Comparison of ENCODE assay signal across 8 mouse cellular contexts in genomic region chr6:85410771-85411273, GRCm38 (mm10). TPM values are rescaled to one million over a fixed set of nuclear protein-coding genes. Genes with fewer than 3 reads are reported as not detected.
DNase-seq lines count a peak whose midpoint lies in the region; ATAC-seq and TF ChIP-seq lines count a peak whose summit lies in the region.

No protein-coding gene starts in this region.

- DNase-seq in testis, postnatal 14 days (ENCODE audit: low spot score), result no peak
- peak; percentile 25 to 44 for DNase-seq in cerebellum, postnatal 36 days
- peak; percentile 29 to 59 for DNase-seq in gastrocnemius, postnatal 4 days (ENCODE audit: low spot score in 2 of 2)
- peak; percentile 89 for DNase-seq in intestine, embryonic 14.5 days (ENCODE audit: low spot score)
- DNase-seq in limb, embryonic 14.5 days (ENCODE audit: low spot score), result peak; percentile 80
- DNase-seq in thymus, postnatal 0 days (ENCODE audit: low spot score), result peak; percentile 64

- WGBS in intestine, embryonic 14.5 days, result 11% methylated on average over 13 of the region's 13 CpGs
- 12% methylated on average over 13 of the region's 13 CpGs for WGBS in limb, embryonic 14.5 days
- WGBS in midbrain, embryonic 16.5 days, result 10% methylated on average over 13 of the region's 13 CpGs

- TF ChIP-seq CTCF in testis, adult 2 months (IDR thresholded peaks at IDR 0.05; ENCODE audit: control insufficient read depth, insufficient read depth, insufficient replicate concordance, low read depth, low read length), result peak; percentile 52

- no peak overlapping the region for H3K27ac ChIP-seq in testis, adult 2 months (ENCODE audit: control insufficient read depth, insufficient read depth, low read depth, low read length)
- no peak overlapping the region for H3K27ac ChIP-seq in intestine, embryonic 14.5 days (ENCODE audit: low read depth)
- no peak overlapping the region for H3K27ac ChIP-seq in limb, embryonic 14.5 days (replicated peaks; ENCODE audit: low read depth, low read length)
- H3K27ac ChIP-seq in midbrain, embryonic 16.5 days (ENCODE audit: low read length), result no peak overlapping the region

- no peak for TF ChIP-seq POLR2A in testis, adult 2 months (IDR thresholded peaks at IDR 0.05; ENCODE audit: control insufficient read depth, low read depth, low read length)
- no peak for TF ChIP-seq POLR2A in limb, embryonic 14.5 days (IDR thresholded peaks at IDR 0.05; ENCODE audit: borderline replicate concordance, extremely low read depth, insufficient read depth, insufficient read length)

- H3K4me2 ChIP-seq in intestine, embryonic 14.5 days (ENCODE audit: low read length), result no peak overlapping the region
- no peak overlapping the region for H3K4me2 ChIP-seq in limb, embryonic 14.5 days (replicated peaks; ENCODE audit: low read depth, low read length, severe bottlenecking)
- H3K4me2 ChIP-seq in midbrain, embryonic 16.5 days (ENCODE audit: low read length), result 0 out of 2 replicates have a peak overlapping the region, but pooled peaks have one; percentile 5

- H3K27me3 ChIP-seq in testis, adult 2 months (ENCODE audit: control insufficient read depth, insufficient read depth, low read length), result no peaks in the 10 kb centered on the region
- peaks cover 39% of the 10 kb centered on the region for H3K27me3 ChIP-seq in intestine, embryonic 14.5 days (replicated peaks; ENCODE audit: control insufficient read depth, insufficient read depth, low read length)
- H3K27me3 ChIP-seq in limb, embryonic 14.5 days (ENCODE audit: control insufficient read depth, insufficient read depth, low read length), result peaks cover 28% of the 10 kb centered on the region
- H3K27me3 ChIP-seq in midbrain, embryonic 16.5 days (ENCODE audit: control insufficient read depth, insufficient read depth, low read depth, low read length), result peaks cover 18% of the 10 kb centered on the region

- peaks cover 12% of the 10 kb centered on the region for H3K4me1 ChIP-seq in testis, adult 2 months (ENCODE audit: control insufficient read depth, insufficient read depth, low read length)
- no peaks in the 10 kb centered on the region for H3K4me1 ChIP-seq in intestine, embryonic 14.5 days (replicated peaks; ENCODE audit: control insufficient read depth, insufficient read depth, low read length)
- H3K4me1 ChIP-seq in limb, embryonic 14.5 days (ENCODE audit: control insufficient read depth, insufficient read depth, low read length), result no peaks in the 10 kb centered on the region; the same call in 1 of the 2 replicates
- peaks cover 6% of the 10 kb centered on the region; the same call in 1 of the 2 replicates for H3K4me1 ChIP-seq in midbrain, embryonic 16.5 days (ENCODE audit: control insufficient read depth, insufficient read depth, low read length)

- no peak overlapping the region for H3K4me3 ChIP-seq in testis, adult 2 months (ENCODE audit: control insufficient read depth, low read depth, low read length)
- no peak overlapping the region for H3K4me3 ChIP-seq in intestine, embryonic 14.5 days (ENCODE audit: low read depth, low read length)
- no peak overlapping the region for H3K4me3 ChIP-seq in limb, embryonic 14.5 days (replicated peaks; ENCODE audit: low read length)
- H3K4me3 ChIP-seq in midbrain, embryonic 16.5 days (ENCODE audit: low read depth, low read length), result no peak overlapping the region

- H3K9me3 ChIP-seq in intestine, embryonic 14.5 days (ENCODE audit: control insufficient read depth, low read length), result no peaks in the 10 kb centered on the region
- H3K9me3 ChIP-seq in limb, embryonic 14.5 days (ENCODE audit: control insufficient read depth, low read length), result no peaks in the 10 kb centered on the region
- H3K9me3 ChIP-seq in midbrain, embryonic 16.5 days (replicated peaks; ENCODE audit: control insufficient read depth, low read length, poor library complexity, severe bottlenecking), result no peaks in the 10 kb centered on the region

- peak; percentile 78 for ATAC-seq in intestine, embryonic 14.5 days (replicated peaks; ENCODE audit: low FRiP score, low TSS enrichment, low read depth)
- ATAC-seq in limb, embryonic 14.5 days (ENCODE audit: low FRiP score, low read depth), result peak; percentile 82
- peak; percentile 82 for ATAC-seq in midbrain, embryonic 16.5 days

- H3K9ac ChIP-seq in intestine, embryonic 14.5 days (ENCODE audit: low read length), result no peak overlapping the region
- H3K9ac ChIP-seq in limb, embryonic 14.5 days (ENCODE audit: low read depth, low read length, severe bottlenecking), result no peak overlapping the region
- no peak overlapping the region for H3K9ac ChIP-seq in midbrain, embryonic 16.5 days (ENCODE audit: low read depth, low read length)

- H3K36me3 ChIP-seq in testis, adult 2 months (ENCODE audit: control insufficient read depth, insufficient read depth, low read length), result no peaks in the 10 kb centered on the region
- H3K36me3 ChIP-seq in intestine, embryonic 14.5 days (ENCODE audit: control insufficient read depth, insufficient read depth, low read length), result no peaks in the 10 kb centered on the region
- H3K36me3 ChIP-seq in limb, embryonic 14.5 days (ENCODE audit: control insufficient read depth, insufficient read depth, low read length), result no peaks in the 10 kb centered on the region
- no peaks in the 10 kb centered on the region for H3K36me3 ChIP-seq in midbrain, embryonic 16.5 days (ENCODE audit: control insufficient read depth, insufficient read depth, low read length)

RNA-seq across cellular contexts. Expression of gene Noto, which starts 12.9 kb away (rescaled TPM):
- polyA plus RNA-seq in testis, adult 2 months (2012; rRNA removed), result not detected in 2 replicates
- not detected for total RNA-seq in gastrocnemius, postnatal 4 days (2021)
- not detected in 2 replicates for polyA plus RNA-seq in intestine, embryonic 14.5 days (2014; fragmentation: Nextera tagmentation; extraction: Ambion mirVana)
- polyA plus RNA-seq in limb, embryonic 14.5 days (2012; rRNA removed), result not detected in 2 replicates
- polyA plus RNA-seq in limb, embryonic 14.5 days (2014; fragmentation: Nextera tagmentation; extraction: Ambion mirVana), result not detected in 2 replicates
- not detected in 2 replicates for polyA plus RNA-seq in midbrain, embryonic 16.5 days (2015; fragmentation: Nextera tagmentation; extraction: Ambion mirVana)
- 0.22 TPM in 1 of 2 replicates, not detected in the other for polyA plus RNA-seq in thymus, postnatal 0 days (2015; fragmentation: Nextera tagmentation; extraction: Ambion mirVana)

RNA-seq across cellular contexts. Expression of gene Smyd5, which starts 21.0 kb away (rescaled TPM):
- polyA plus RNA-seq in testis, adult 2 months (2012; rRNA removed), result 10.2 TPM in 2 replicates
- 10 to 100 TPM; 21.6 to 22.7 TPM for total RNA-seq in gastrocnemius, postnatal 4 days (2021)
- 56.5 and 59.3 TPM in 2 replicates for polyA plus RNA-seq in intestine, embryonic 14.5 days (2014; fragmentation: Nextera tagmentation; extraction: Ambion mirVana)
- polyA plus RNA-seq in limb, embryonic 14.5 days (2012; rRNA removed), result 69.5 and 76.0 TPM in 2 replicates
- polyA plus RNA-seq in limb, embryonic 14.5 days (2014; fragmentation: Nextera tagmentation; extraction: Ambion mirVana), result 40.2 and 45.4 TPM in 2 replicates
- 73.3 and 78.2 TPM in 2 replicates for polyA plus RNA-seq in midbrain, embryonic 16.5 days (2015; fragmentation: Nextera tagmentation; extraction: Ambion mirVana)
- polyA plus RNA-seq in thymus, postnatal 0 days (2015; fragmentation: Nextera tagmentation; extraction: Ambion mirVana), result 28.6 and 29.1 TPM in 2 replicates

RNA-seq across cellular contexts. Expression of gene Rab11fip5, which starts 36.4 kb away (rescaled TPM):
- 160 and 184 TPM in 2 replicates for polyA plus RNA-seq in testis, adult 2 months (2012; rRNA removed)
- 10 to 100 TPM; 49.3 to 50.8 TPM for total RNA-seq in gastrocnemius, postnatal 4 days (2021)
- polyA plus RNA-seq in intestine, embryonic 14.5 days (2014; fragmentation: Nextera tagmentation; extraction: Ambion mirVana), result 6.1 and 8.0 TPM in 2 replicates
- 16.9 and 20.4 TPM in 2 replicates for polyA plus RNA-seq in limb, embryonic 14.5 days (2012; rRNA removed)
- polyA plus RNA-seq in limb, embryonic 14.5 days (2014; fragmentation: Nextera tagmentation; extraction: Ambion mirVana), result 15.9 and 16.8 TPM in 2 replicates
- polyA plus RNA-seq in midbrain, embryonic 16.5 days (2015; fragmentation: Nextera tagmentation; extraction: Ambion mirVana), result 20.2 and 21.1 TPM in 2 replicates
- polyA plus RNA-seq in thymus, postnatal 0 days (2015; fragmentation: Nextera tagmentation; extraction: Ambion mirVana), result 4.3 and 4.7 TPM in 2 replicates

RNA-seq across cellular contexts. Expression of gene Cct7, which starts 40.5 kb away (rescaled TPM):
- polyA plus RNA-seq in testis, adult 2 months (2012; rRNA removed), result 496 and 501 TPM in 2 replicates
- total RNA-seq in gastrocnemius, postnatal 4 days (2021), result 100 to 1,000 TPM; 194 to 199 TPM
- polyA plus RNA-seq in intestine, embryonic 14.5 days (2014; fragmentation: Nextera tagmentation; extraction: Ambion mirVana), result 496 and 527 TPM in 2 replicates
- polyA plus RNA-seq in limb, embryonic 14.5 days (2012; rRNA removed), result 203 and 247 TPM in 2 replicates
- 416 and 417 TPM in 2 replicates for polyA plus RNA-seq in limb, embryonic 14.5 days (2014; fragmentation: Nextera tagmentation; extraction: Ambion mirVana)
- 573 and 593 TPM in 2 replicates for polyA plus RNA-seq in midbrain, embryonic 16.5 days (2015; fragmentation: Nextera tagmentation; extraction: Ambion mirVana)
- 415 and 437 TPM in 2 replicates for polyA plus RNA-seq in thymus, postnatal 0 days (2015; fragmentation: Nextera tagmentation; extraction: Ambion mirVana)

RNA-seq across cellular contexts. Expression of gene Pradc1, which starts 40.9 kb away (rescaled TPM):
- 20.7 and 21.5 TPM in 2 replicates for polyA plus RNA-seq in testis, adult 2 months (2012; rRNA removed)
- 10 to 100 TPM; 27.6 to 28.1 TPM for total RNA-seq in gastrocnemius, postnatal 4 days (2021)
- 26.7 and 27.7 TPM in 2 replicates for polyA plus RNA-seq in intestine, embryonic 14.5 days (2014; fragmentation: Nextera tagmentation; extraction: Ambion mirVana)
- polyA plus RNA-seq in limb, embryonic 14.5 days (2012; rRNA removed), result 27.6 and 30.0 TPM in 2 replicates
- 26.8 and 29.6 TPM in 2 replicates for polyA plus RNA-seq in limb, embryonic 14.5 days (2014; fragmentation: Nextera tagmentation; extraction: Ambion mirVana)
- 19.8 and 24.7 TPM in 2 replicates for polyA plus RNA-seq in midbrain, embryonic 16.5 days (2015; fragmentation: Nextera tagmentation; extraction: Ambion mirVana)
- 51.9 and 56.7 TPM in 2 replicates for polyA plus RNA-seq in thymus, postnatal 0 days (2015; fragmentation: Nextera tagmentation; extraction: Ambion mirVana)
